Mouse (Mus musculus): Measurements from ENCODE around the gene Gm11562. TPM values are rescaled to one million over a fixed set of nuclear protein-coding genes. Genes with fewer than 3 reads are reported as not detected.
"Not testable (repeated sequence)": the region's sequence is repeated elsewhere in the genome, so short reads cannot be mapped to it uniquely, and the experiment has no call there.

The Gm11562 gene
- polyA plus RNA-seq, 1 experiment, result not detected

DNA sequence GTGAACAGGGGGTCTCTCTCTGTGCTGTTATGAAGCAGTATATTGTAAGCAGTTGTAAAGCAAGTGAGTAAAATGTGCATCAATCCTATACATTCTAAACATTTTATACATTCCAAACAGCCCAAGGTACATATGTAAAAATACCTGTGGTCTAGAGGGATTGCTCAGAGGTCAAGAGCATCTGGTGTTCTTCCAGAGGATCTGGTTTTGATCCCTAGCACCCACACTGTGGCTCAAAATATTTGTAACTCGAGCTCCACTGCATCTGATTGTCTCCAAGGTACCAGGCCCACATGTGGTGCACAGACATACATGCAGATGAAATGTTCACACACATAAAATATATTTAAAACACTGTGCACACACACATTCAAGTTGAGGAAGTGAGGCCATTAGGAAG is 20.7 kb upstream of the Gm11562 start:
- no peak overlapping the region for H3K27ac ChIP-seq (ENCODE audit: insufficient read depth, low read length)
- H3K4me1 ChIP-seq (ENCODE audit: control insufficient read depth, insufficient read depth, low read length), result peaks cover 2% of the 10 kb centered on the region; the same call in 1 of the 2 replicates
- TF ChIP-seq POLR2A (IDR thresholded peaks at IDR 0.05; ENCODE audit: extremely low read depth, insufficient read depth, low read length) (no peak), CTCF (IDR thresholded peaks at IDR 0.05; ENCODE audit: extremely low read depth, insufficient read depth, low read length) (no peak)
- no peak overlapping the region for H3K4me3 ChIP-seq (ENCODE audit: insufficient read depth, low read length)

DNA sequence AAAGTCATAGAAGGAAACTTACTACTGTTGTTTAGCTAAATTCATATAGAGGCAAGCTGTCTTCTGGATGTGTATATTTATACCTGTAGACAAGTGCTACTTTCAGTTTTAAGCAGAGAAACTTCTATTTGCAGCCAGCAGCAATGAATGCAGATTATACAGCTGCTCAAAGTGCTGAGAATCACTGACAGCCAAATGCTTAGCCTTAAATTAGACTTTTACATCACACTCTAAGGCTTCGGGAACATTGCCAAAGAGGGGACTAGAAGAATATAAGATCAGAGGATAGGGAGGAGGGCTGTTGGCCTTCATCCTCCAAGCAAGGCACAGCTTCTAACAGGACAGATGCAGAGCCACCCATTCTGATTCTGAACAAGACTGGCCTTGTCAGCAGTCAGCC is 16.9 kb upstream of the Gm11562 start:
- TF ChIP-seq CTCF (IDR thresholded peaks at IDR 0.05; ENCODE audit: extremely low read depth, insufficient read depth, low read length), result no peak
- TF ChIP-seq POLR2A (IDR thresholded peaks at IDR 0.05; ENCODE audit: extremely low read depth, insufficient read depth, low read length), result no peak
- Histone ChIP-seq H3K4me1 (ENCODE audit: control insufficient read depth, insufficient read depth, low read length) (peaks cover 2% of the 10 kb centered on the region; the same call in 1 of the 2 replicates), H3K27ac (ENCODE audit: insufficient read depth, low read length) (no peak overlapping the region)

DNA sequence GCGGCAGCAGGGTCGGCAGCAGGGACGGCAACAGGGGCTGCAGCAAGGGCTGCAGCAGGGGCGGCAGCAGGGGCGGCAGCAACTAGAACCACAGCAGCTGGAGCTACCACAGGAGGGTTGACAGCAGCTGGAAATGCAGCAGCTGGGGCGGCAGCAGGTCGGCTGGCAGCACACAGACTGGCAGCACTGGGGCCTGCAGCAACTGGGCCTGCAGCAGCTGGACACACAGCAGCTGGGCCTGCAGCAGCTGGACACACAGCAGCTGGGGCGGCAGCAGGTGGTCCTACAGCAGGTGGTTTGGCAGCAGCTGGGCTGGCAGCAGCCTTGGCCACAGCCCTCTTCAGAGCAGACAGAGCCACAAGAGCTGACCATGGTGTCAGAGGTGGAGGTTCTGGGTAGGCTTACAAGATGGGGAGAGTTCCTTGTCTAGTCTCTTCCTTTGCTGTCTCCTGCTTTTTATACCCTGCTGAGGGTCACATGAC is 14.5 kb upstream of the Gm11562 start, which contains the start of gene Krtap4-2:
Krtap4-2 (minus strand) TSS at position 432 of the 482 bp plus-strand sequence.
- no peak for TF ChIP-seq POLR2A (IDR thresholded peaks at IDR 0.05; ENCODE audit: extremely low read depth, insufficient read depth, low read length)
- TF ChIP-seq CTCF (IDR thresholded peaks at IDR 0.05; ENCODE audit: extremely low read depth, insufficient read depth, low read length), result no peak
- peaks cover 2% of the 10 kb centered on the region; the same call in 1 of the 2 replicates for H3K4me1 ChIP-seq (ENCODE audit: control insufficient read depth, insufficient read depth, low read length)
- H3K4me3 ChIP-seq (ENCODE audit: insufficient read depth, low read length), result no peak within 1 kb of the TSS
- no peak within 1 kb of the TSS for H3K27ac ChIP-seq (ENCODE audit: insufficient read depth, low read length)

More for the DNA sequence above, 16.9 kb upstream of the Gm11562 start:
- H3K4me3 ChIP-seq (ENCODE audit: insufficient read depth, low read length), result no peak overlapping the region

DNA sequence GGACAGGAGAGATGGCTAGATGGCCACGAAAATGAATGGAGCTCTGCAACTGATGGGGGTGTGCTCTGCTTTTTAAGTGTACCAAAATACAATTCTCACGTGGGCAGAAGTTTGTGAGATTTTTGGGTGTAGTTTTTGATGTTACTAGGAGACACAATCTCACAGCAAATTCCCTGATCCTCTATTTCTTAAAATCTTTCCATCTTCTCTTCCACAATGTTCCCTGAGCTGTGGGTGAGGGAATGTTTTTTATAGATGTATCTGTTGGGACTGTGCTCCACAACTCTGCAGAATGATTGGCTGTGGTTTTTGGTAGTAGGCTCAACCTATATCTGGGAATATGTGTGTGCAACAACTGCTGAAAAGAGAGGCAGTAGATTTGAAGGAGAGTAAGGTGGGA is 13.1 kb upstream of the Gm11562 start:
- Histone ChIP-seq H3K27ac (ENCODE audit: insufficient read depth, low read length) (no peak overlapping the region), H3K4me3 (ENCODE audit: insufficient read depth, low read length) (no peak overlapping the region), H3K4me1 (ENCODE audit: control insufficient read depth, insufficient read depth, low read length) (peaks cover 2% of the 10 kb centered on the region; the same call in 1 of the 2 replicates)
- no peak for TF ChIP-seq POLR2A (IDR thresholded peaks at IDR 0.05; ENCODE audit: extremely low read depth, insufficient read depth, low read length)
- TF ChIP-seq CTCF (IDR thresholded peaks at IDR 0.05; ENCODE audit: extremely low read depth, insufficient read depth, low read length), result no peak

DNA sequence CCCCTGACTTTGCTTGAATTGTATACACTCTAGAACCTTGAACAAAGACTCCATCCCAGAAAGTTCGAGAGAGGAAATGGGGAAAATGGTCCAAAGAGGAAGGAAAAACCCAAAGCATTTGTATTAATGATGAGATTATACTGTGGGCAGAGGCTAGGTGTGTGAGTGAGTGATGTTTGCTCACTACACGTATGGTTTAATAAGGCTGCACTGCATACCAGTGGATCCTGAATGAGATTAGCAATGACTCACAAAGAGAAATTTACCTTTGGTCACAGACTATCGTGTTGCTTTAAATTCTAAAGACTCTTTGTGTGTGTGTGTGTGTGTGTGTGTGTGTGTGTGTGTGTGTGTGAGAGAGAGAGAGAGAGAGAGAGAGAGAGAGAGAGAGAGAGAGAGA is 10.7 kb upstream of the Gm11562 start:
- Histone ChIP-seq H3K4me1 (ENCODE audit: control insufficient read depth, insufficient read depth, low read length) (no peaks in the 10 kb centered on the region), H3K27ac (ENCODE audit: insufficient read depth, low read length) (no peak overlapping the region), H3K4me3 (ENCODE audit: insufficient read depth, low read length) (no peak overlapping the region)
- no peak for TF ChIP-seq CTCF (IDR thresholded peaks at IDR 0.05; ENCODE audit: extremely low read depth, insufficient read depth, low read length)
- no peak for TF ChIP-seq POLR2A (IDR thresholded peaks at IDR 0.05; ENCODE audit: extremely low read depth, insufficient read depth, low read length)

DNA sequence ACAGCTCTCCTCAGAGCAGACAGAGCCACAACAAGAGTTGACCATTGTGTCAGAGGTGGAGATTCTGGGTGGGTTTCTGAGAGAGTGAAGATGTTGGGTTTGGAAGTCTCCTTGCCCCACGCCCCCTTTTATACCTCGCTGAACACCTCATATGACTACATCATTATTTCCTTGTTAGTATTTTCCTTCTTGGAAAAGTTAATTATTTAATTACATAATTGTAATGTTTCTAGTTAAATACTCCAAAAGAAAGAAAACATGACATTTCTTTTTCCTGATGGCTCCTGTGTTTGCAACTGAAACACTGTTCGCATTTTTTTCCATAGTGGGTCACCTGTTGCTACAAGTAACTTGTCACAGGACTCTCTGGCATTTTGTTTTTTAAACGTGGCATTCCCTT is 7.9 kb upstream of the Gm11562 start, which contains the start of gene Krtap4-1:
Krtap4-1 (minus strand) TSS at position 101 of the 400 bp plus-strand sequence.
- H3K4me1 ChIP-seq (ENCODE audit: control insufficient read depth, insufficient read depth, low read length), result no peaks in the 10 kb centered on the region
- H3K4me3 ChIP-seq (ENCODE audit: insufficient read depth, low read length), result no peak within 1 kb of the TSS
- no peak for TF ChIP-seq CTCF (IDR thresholded peaks at IDR 0.05; ENCODE audit: extremely low read depth, insufficient read depth, low read length)
- TF ChIP-seq POLR2A (IDR thresholded peaks at IDR 0.05; ENCODE audit: extremely low read depth, insufficient read depth, low read length), result no peak
- no peak within 1 kb of the TSS for H3K27ac ChIP-seq (ENCODE audit: insufficient read depth, low read length)

DNA sequence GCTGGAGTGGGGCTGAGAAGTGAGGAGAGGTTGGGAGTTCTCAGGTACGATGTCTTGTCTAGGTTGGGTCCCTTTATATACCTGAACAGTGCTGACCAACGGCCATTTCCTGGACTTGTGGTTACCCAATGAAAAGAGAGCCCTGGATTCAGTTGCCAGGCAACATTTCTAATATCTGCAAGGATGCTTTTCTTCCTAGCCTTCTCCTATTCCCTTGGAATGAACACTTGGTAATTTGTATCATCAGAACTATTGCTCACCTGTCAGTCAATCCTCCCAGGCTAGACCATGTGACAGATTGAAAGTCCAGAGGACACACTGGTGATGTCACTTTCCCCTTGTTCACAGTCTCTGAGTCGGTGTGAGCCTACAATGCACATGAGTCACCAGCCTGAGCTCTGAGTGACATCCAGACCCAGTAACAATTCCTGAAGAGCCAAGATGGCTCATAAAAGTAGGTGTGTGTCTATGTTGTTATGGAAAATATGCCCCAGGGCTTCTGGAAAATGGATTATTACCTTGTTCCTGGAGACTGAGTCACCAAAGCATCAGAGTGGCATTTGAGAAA is 5.4 kb downstream of the Gm11562 start, which contains the start of gene Krtap2-4:
Krtap2-4 (minus strand) TSS at position 51 of the 568 bp plus-strand sequence.
- peaks cover 2% of the 10 kb centered on the region; the same call in 1 of the 2 replicates for H3K4me1 ChIP-seq (ENCODE audit: control insufficient read depth, insufficient read depth, low read length)
- H3K4me3 ChIP-seq (ENCODE audit: insufficient read depth, low read length), result no peak within 1 kb of the TSS
- no peak for TF ChIP-seq CTCF (IDR thresholded peaks at IDR 0.05; ENCODE audit: extremely low read depth, insufficient read depth, low read length)
- no peak for TF ChIP-seq POLR2A (IDR thresholded peaks at IDR 0.05; ENCODE audit: extremely low read depth, insufficient read depth, low read length)
- H3K27ac ChIP-seq (ENCODE audit: insufficient read depth, low read length), result no peak within 1 kb of the TSS

DNA sequence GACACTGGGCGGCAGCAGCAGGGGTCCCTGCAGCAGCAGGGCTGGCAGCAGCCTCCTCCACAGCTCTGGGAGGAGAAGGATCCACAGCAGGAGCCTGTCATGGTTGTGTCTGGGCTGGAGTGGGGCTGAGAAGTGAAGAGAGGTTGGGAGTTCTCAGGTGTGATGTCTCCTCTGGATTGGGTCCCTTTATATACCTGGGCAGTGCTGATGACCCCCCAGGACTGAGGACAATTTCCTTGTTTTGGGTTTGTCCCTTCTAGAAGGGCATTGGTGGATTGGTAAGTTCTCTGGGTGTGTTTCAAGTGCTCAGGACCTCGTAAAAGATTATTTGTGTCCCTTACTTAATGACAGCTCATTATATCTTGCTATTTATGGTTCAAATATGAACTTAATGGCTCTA is 10.1 kb downstream of the Gm11562 start, which contains the start of gene Gm11937:
Gm11937 (minus strand) TSS at position 101 of the 400 bp plus-strand sequence.
- H3K27ac ChIP-seq (ENCODE audit: insufficient read depth, low read length); H3K4me3 ChIP-seq (ENCODE audit: insufficient read depth, low read length); H3K4me1 ChIP-seq (ENCODE audit: control insufficient read depth, insufficient read depth, low read length): not testable (repeated sequence)

DNA sequence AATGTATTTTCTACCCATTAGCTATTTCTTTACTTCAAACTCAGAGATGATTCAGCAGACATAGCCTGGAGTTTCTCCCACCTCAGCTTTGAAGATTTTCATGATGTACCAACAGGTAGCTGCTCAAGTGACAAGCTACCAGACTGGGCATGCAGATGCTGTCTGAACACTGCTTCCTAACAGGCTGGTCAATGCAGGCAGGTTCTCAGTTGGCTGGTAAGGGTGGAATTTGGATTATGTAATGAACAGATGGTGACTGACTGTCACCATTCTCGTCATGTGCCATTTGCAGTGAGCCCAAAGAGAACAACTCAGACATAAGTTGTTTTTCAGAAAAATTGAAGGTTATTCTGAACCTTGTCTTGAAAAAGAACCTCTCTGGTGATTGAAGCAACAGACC is 11.1 kb downstream of the Gm11562 start:
- no peak overlapping the region for H3K4me3 ChIP-seq (ENCODE audit: insufficient read depth, low read length)
- TF ChIP-seq CTCF (IDR thresholded peaks at IDR 0.05; ENCODE audit: extremely low read depth, insufficient read depth, low read length), result no peak
- H3K4me1 ChIP-seq (ENCODE audit: control insufficient read depth, insufficient read depth, low read length), result no peaks in the 10 kb centered on the region; the same call in 1 of the 2 replicates
- no peak overlapping the region for H3K27ac ChIP-seq (ENCODE audit: insufficient read depth, low read length)

DNA sequence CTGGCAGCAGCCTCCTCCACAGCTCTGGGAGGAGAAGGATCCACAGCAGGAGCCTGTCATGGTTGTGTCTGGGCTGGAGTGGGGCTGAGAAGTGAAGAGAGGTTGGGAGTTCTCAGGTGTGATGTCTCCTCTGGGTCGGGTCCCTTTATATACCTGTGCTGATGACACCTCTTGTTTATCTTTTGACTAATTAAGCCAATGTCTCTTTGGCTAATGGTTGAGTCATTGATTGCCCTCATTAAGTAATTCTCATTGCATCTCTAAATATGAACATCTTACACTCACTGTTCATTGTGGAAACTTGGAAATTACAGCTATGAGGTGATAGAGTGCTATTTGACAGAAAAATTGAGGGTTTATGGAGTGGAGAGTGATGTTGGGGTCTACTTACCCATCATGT is 17.0 kb downstream of the Gm11562 start, which contains the start of gene Gm11938:
Gm11938 (minus strand) TSS at position 101 of the 400 bp plus-strand sequence.
- not testable (repeated sequence) for H3K4me3 ChIP-seq (ENCODE audit: insufficient read depth, low read length); H3K27ac ChIP-seq (ENCODE audit: insufficient read depth, low read length); H3K4me1 ChIP-seq (ENCODE audit: control insufficient read depth, insufficient read depth, low read length)

DNA sequence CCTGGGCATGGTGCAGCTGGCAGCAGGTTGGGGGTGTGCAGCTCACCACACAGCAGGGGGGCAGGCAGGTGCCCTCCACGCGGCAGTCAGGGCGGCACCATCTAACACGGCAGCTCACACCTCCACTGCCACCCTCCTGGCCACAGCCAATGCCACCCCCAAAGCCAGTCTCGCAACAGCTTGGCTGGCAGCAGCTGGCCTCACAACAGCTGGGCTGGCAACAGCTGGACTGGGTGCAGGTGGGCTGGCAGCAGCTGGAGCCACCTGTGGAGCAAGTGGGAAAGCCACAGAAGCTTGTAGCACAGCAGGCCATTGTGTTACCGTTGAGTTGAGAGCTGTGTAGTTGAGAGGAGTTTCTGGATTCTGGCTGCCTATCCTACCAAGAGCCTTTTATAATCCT is 22.5 kb downstream of the Gm11562 start, which contains the start of gene Krtap9-3:
Krtap9-3 (minus strand) TSS at position 364 of the 400 bp plus-strand sequence.
- H3K27ac ChIP-seq (ENCODE audit: insufficient read depth, low read length); H3K4me1 ChIP-seq (ENCODE audit: control insufficient read depth, insufficient read depth, low read length); H3K4me3 ChIP-seq (ENCODE audit: insufficient read depth, low read length): not testable (repeated sequence)

All from cortical plate, adult 2 months (tissue).